Mouse (Mus musculus): ENCODE results near the gene Sugp1. TPM values are rescaled to one million over a fixed set of nuclear protein-coding genes. Genes with fewer than 3 reads are reported as not detected.
A peak's percentile ranks its signal among the peaks of the same experiment; 100 is the strongest.

Sugp1 gene
- polyA plus RNA-seq, 1 experiment: 32.4 TPM

DNA sequence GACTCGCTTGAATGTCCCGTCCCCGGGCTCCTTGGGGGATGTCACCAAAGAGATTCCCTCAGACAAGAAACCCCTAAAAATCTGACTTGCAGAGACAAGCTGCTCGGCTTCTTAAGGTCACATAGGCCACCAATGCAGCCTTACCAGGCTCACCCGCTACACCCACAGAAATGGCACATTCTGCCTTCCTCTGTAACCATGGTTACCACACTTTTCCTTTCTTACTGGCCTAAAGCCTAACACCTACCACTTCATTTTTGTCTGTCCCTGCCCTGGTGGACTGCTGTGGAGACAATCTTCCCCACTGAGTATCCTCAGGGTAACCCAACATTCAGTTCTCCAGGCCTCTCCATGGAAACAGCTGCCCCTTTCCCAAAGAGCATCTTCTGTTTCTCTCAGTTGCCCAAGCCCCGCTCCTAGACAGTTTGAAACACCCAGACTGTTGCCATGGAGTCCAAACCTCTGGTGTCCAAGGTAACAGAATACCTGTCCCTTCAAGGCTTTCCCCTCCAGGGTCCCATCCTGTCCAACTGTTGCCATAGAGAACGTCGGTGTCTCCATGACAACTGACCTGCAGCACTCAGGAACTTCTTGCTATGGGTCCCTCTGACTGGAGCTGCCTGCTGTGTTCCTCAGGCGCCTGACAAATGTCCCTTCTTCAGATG, 46.8 kb downstream of the Sugp1 start:
- TF ChIP-seq CTCF (IDR thresholded peaks at IDR 0.05; ENCODE audit: borderline replicate concordance, extremely low read depth, insufficient read depth, insufficient read length) (no peak), POLR2A (IDR thresholded peaks at IDR 0.05; ENCODE audit: borderline replicate concordance, extremely low read depth, insufficient read depth, insufficient read length, poor library complexity, severe bottlenecking) (no peak)
- peak; percentile 68 for DNase-seq (ENCODE audit: low read depth)

DNA sequence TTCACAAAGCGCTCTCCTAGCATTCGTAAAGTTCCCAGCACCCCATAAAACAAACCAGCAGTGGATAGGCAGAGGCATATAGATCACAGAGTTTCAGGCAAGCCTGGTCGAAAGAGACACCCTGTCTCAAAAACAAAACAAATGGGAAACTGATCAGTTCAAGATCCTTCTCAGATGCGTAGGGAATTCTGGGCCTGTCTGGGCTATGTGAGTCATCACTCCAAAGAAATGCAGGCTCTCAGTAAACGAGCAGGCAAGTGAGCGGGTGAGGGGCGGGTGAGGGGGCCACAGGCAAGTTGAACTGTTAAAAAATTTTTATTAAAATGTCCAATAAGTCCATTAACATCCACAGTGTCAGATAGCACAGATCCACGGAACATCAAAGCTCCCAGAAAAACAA, 50.2 kb downstream of the Sugp1 start:
- no peak for DNase-seq (ENCODE audit: low read depth)
- TF ChIP-seq POLR2A (IDR thresholded peaks at IDR 0.05; ENCODE audit: borderline replicate concordance, extremely low read depth, insufficient read depth, insufficient read length, poor library complexity, severe bottlenecking) (no peak), CTCF (IDR thresholded peaks at IDR 0.05; ENCODE audit: borderline replicate concordance, extremely low read depth, insufficient read depth, insufficient read length) (no peak)

DNA sequence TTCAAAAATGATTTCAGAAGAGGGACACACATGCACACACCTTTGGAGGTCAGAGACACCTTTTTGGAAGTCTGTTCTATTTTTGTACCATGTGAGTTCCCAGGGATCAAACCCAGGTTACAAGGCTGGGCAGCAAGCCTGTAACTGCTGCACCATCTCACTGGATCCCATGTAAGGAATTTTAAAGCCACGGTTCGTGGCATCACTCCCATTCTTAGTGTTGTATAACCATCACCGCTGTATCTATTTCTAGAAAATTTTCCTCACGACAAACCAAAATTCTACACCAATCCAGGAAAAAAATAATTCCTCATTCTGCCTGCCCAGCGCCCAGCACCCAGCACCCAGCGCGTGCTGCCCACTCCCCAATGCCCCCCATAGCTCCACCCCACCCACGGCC, 56.7 kb downstream of the Sugp1 start:
- TF ChIP-seq CTCF (IDR thresholded peaks at IDR 0.05; ENCODE audit: borderline replicate concordance, extremely low read depth, insufficient read depth, insufficient read length) (no peak), POLR2A (IDR thresholded peaks at IDR 0.05; ENCODE audit: borderline replicate concordance, extremely low read depth, insufficient read depth, insufficient read length, poor library complexity, severe bottlenecking) (no peak)
- no peak for DNase-seq (ENCODE audit: low read depth)

DNA sequence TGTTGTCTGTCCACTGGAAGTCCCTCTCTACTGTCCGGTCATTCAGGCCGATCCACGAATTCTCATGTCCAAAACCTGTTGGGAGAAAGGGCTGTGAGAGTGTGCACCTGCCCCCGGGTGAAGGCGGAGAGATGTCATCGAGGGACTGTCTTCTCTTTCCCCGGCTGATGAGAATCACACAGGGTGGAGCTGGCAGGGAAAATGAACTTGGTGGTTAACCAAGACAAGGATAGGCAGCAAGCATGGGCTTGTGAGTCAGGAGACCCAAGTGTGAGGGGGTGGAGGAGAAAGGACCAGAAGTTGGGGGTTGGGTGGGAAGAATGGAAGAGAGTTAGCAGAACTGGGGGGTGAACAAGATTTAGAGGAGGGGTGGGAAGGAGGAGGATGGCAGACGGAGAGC, 57.6 kb downstream of the Sugp1 start:
- TF ChIP-seq CTCF (IDR thresholded peaks at IDR 0.05; ENCODE audit: borderline replicate concordance, extremely low read depth, insufficient read depth, insufficient read length): no peak
- TF ChIP-seq POLR2A (IDR thresholded peaks at IDR 0.05; ENCODE audit: borderline replicate concordance, extremely low read depth, insufficient read depth, insufficient read length, poor library complexity, severe bottlenecking): no peak
- DNase-seq (ENCODE audit: low read depth): no peak

DNA sequence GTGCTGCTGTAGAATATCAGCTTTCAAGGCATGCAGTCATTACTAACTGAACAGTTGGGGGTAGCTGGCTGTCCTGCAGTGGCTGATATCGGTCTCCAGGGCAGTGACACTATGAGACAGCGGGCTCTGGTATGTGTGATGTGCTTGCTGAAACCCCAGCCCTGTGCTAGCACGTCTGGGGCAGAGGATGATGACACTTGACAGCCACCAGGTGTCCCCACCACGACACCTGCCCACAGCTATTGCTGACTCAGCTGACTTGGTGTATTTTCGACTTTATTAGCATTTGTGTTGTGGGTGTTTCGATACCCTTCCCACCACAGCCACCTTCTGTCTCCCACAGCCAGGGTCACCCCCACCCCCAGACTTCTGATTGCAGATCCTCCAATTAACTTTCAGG, 61.9 kb downstream of the Sugp1 start:
- no peak for TF ChIP-seq POLR2A (IDR thresholded peaks at IDR 0.05; ENCODE audit: borderline replicate concordance, extremely low read depth, insufficient read depth, insufficient read length, poor library complexity, severe bottlenecking)
- TF ChIP-seq CTCF (IDR thresholded peaks at IDR 0.05; ENCODE audit: borderline replicate concordance, extremely low read depth, insufficient read depth, insufficient read length): peak; percentile 60
- DNase-seq (ENCODE audit: low read depth): peak; percentile 52

DNA sequence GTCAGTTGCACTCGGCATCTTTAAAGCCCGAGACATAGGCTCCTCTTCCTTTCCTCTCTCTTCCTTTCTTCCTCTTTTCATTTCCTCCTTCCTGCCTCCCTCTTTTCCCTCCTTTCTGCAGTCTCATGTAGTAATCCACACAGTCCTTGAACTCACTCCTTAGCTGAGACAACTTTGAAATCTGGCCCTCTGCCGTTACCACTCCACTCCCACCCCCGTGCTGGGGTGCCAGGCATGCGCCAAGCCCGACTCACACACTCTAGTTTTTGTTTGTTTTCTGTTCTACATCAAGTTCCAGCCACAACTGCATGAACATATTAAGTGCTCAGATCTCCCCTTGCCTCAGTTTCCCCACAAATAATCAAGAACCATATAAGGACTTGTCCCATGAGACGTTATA, 62.3 kb downstream of the Sugp1 start:
- TF ChIP-seq CTCF (IDR thresholded peaks at IDR 0.05; ENCODE audit: borderline replicate concordance, extremely low read depth, insufficient read depth, insufficient read length) (no peak), POLR2A (IDR thresholded peaks at IDR 0.05; ENCODE audit: borderline replicate concordance, extremely low read depth, insufficient read depth, insufficient read length, poor library complexity, severe bottlenecking) (no peak)
- DNase-seq (ENCODE audit: low read depth): no peak

DNA sequence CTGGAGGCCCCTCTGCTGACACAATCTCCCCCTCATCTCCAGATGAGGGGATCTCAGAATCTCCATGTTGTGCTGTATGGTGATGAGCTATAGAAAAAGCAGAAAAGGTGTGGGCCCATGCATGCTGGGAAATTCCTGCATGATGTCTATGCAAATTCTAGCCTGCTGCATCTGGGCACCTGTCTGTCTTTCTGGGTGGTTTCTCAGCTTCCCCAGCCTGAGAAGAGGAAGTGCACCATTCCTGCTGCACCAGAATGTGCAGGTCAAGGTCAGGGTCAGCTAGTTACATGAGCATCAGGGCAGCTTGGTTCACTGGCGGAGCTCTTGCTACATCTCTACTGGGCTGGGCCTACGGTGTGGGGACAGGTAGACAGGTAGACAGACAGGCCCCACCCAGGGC, 67.8 kb downstream of the Sugp1 start:
- DNase-seq (ENCODE audit: low read depth): no peak
- TF ChIP-seq CTCF (IDR thresholded peaks at IDR 0.05; ENCODE audit: borderline replicate concordance, extremely low read depth, insufficient read depth, insufficient read length) (no peak), POLR2A (IDR thresholded peaks at IDR 0.05; ENCODE audit: borderline replicate concordance, extremely low read depth, insufficient read depth, insufficient read length, poor library complexity, severe bottlenecking) (no peak)

DNA sequence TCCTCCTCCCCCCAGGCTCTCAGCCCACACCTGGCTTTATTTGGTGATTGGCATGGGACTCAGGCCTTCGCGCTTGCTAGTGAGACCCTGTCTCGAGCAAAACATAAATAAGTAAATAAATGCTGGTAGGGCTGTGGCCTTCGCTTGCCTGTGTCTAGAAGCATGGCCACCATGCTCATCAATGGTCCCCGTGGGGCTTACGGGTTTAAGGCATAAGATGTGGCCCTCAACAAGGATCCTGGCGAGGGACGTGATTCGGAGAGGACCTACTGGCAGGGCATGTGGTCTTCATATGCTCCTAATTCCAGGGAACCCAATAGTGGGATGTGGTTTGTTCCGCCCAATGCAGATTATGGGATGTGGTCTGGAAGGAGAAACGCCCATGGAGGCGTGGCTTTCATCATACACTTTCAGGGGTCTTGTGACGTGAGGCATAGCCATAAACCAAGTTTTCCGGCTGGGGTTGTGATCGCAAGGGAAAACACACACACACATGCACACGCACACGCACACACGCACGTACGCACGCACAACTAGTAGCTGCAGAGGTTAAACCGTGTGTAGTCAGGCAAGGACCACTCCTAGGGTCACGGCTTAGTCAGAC, 68.7 kb downstream of the Sugp1 start:
- TF ChIP-seq POLR2A (IDR thresholded peaks at IDR 0.05; ENCODE audit: borderline replicate concordance, extremely low read depth, insufficient read depth, insufficient read length, poor library complexity, severe bottlenecking): no peak
- no peak for TF ChIP-seq CTCF (IDR thresholded peaks at IDR 0.05; ENCODE audit: borderline replicate concordance, extremely low read depth, insufficient read depth, insufficient read length)
- no peak for DNase-seq (ENCODE audit: low read depth)

DNA sequence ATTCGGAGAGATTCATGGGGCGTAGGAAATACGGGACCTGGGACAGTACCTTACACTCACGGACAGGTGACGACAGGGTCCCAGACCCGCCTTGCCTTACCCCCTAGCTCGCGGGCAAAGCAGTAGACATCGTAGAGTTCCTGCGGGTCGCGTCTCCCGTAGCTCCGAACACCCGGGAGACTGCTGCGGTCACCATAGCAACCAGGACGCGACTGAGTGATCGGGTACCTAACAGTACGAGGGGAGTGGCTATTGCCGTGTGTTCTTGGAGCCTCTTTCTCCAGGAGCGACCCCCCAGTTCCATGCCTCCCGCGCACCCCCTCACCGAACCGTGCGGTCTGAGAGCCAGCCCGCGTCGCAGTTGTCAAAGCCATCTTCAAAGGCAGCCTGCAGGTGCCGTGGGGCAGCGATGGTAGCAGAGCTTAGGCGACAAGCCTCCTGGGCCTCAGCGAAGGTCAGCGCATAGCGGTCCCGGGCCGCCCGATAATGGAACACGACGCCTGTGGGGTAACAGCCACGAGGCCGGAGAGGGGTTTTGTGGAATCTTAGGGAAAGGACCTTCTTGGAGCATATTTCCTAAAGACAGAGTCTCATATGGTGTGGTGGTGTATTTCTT, 69.9 kb downstream of the Sugp1 start:
- TF ChIP-seq POLR2A (IDR thresholded peaks at IDR 0.05; ENCODE audit: borderline replicate concordance, extremely low read depth, insufficient read depth, insufficient read length, poor library complexity, severe bottlenecking) (no peak), CTCF (IDR thresholded peaks at IDR 0.05; ENCODE audit: borderline replicate concordance, extremely low read depth, insufficient read depth, insufficient read length) (no peak)
- DNase-seq (ENCODE audit: low read depth): peak; percentile 54

DNA sequence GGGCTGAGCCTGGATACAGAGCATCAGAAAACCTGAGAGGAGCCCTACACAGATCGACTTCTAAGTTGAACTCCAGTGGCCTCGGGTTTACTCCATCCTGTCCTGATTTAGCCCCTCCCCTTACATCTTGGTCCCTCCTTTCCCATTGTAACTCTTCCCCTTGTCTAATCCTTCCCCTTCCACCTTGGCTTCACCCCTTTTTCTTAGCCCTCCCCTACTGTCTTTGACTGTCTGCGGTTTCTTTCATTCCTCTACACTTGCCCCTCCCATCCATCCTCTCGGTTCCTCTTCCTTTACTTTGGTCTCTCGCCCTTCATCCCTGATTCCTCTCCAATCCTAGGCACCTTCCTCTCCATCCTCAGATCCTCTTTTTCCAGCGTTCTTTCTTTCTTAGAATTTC, 71.9 kb downstream of the Sugp1 start:
- no peak for DNase-seq (ENCODE audit: low read depth)
- TF ChIP-seq POLR2A (IDR thresholded peaks at IDR 0.05; ENCODE audit: borderline replicate concordance, extremely low read depth, insufficient read depth, insufficient read length, poor library complexity, severe bottlenecking) (no peak), CTCF (IDR thresholded peaks at IDR 0.05; ENCODE audit: borderline replicate concordance, extremely low read depth, insufficient read depth, insufficient read length) (no peak)

DNA sequence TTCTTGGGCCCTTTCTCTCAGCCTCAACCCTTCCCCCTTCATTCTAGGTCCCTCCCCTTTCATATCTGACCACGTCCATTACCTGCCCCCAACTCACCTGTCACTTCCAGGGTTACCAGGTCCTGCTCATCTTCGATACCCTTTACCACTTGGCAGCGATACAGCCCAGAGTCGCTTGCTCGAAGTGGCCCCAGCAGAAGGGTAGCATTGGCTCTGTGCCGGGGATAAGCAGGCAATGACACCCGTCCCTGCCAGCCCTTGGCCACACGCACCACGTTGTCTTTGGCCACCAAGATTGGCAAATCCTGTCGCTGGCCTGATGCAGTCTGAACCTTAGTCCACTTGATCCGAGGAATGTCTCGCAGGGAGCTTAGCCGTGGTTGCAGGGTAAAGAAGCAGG, 72.3 kb downstream of the Sugp1 start:
- TF ChIP-seq CTCF (IDR thresholded peaks at IDR 0.05; ENCODE audit: borderline replicate concordance, extremely low read depth, insufficient read depth, insufficient read length) (no peak), POLR2A (IDR thresholded peaks at IDR 0.05; ENCODE audit: borderline replicate concordance, extremely low read depth, insufficient read depth, insufficient read length, poor library complexity, severe bottlenecking) (no peak)
- no peak for DNase-seq (ENCODE audit: low read depth)

DNA sequence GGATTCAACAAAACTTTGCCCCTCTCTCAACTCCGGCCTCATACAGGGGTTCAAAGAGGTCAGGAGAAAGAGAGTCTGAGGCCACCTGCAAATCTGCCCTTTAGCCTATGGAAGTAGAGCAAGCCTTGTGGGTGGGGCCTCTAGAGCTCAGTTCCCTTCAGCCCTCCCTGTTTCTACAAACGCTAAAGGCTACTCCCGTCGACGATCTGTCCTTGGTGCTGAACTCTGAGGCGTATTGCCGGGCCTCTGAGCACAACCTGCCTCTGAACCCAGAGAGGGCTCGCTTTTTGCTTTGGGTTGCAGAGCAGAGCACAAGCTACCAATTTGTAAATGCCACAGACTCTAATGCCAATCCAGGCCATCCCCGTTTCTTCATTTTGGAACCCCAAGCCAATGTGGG, 75.0 kb downstream of the Sugp1 start:
- DNase-seq (ENCODE audit: low read depth): no peak
- TF ChIP-seq POLR2A (IDR thresholded peaks at IDR 0.05; ENCODE audit: borderline replicate concordance, extremely low read depth, insufficient read depth, insufficient read length, poor library complexity, severe bottlenecking): no peak
- no peak for TF ChIP-seq CTCF (IDR thresholded peaks at IDR 0.05; ENCODE audit: borderline replicate concordance, extremely low read depth, insufficient read depth, insufficient read length)

All from brain, embryonic 14.5 days (tissue).